Mouse (Mus musculus): ENCODE measurements at regions not wholly inside any gene's neighbourhood (a gene's known extent, or its start where the extent isn't known, plus 50 kb on each side); places are given as distances from the start of the nearest gene placed in this dataset.
A peak's percentile ranks its signal among the peaks of the same experiment; 100 is the strongest.

- H3K36me3 ChIP-seq (ENCODE audit: poor library complexity, severe bottlenecking) = no peaks in the 10 kb centered on the region
- no peaks in the 10 kb centered on the region for H3K9me3 ChIP-seq (replicated peaks)
- peak; percentile 99 for ATAC-seq
- H3K27me3 ChIP-seq = no peaks in the 10 kb centered on the region
- H3K9ac ChIP-seq = peak overlapping the region; percentile 55
- H3K4me2 ChIP-seq = peak overlapping the region; percentile 61
- peak overlapping the region; percentile 96 for H3K27ac ChIP-seq
- 3% methylated on average over 23 of the region's 23 CpGs for WGBS
- H3K4me3 ChIP-seq = peak overlapping the region; percentile 31
- H3K4me1 ChIP-seq = peaks cover 42% of the 10 kb centered on the region
Measured at GRCm38 (mm10) chr7:73595140-73595825, 53.7 kb upstream of the Chd2 start.

GRCm38 (mm10) chr7:73594492-73595139 lies 53.0 kb upstream of the Chd2 start:
- ATAC-seq = peak; percentile 11; the same call in 1 of the 2 replicates
- peak overlapping the region; percentile 96 for H3K27ac ChIP-seq

GRCm38 (mm10) chr7:73593645-73594385 lies 52.2 kb upstream of the Chd2 start:
- no peak for ATAC-seq
- Histone ChIP-seq H3K9me3 (replicated peaks) (no peaks in the 10 kb centered on the region), H3K36me3 (ENCODE audit: poor library complexity, severe bottlenecking) (no peaks in the 10 kb centered on the region), H3K4me2 (peak overlapping the region; percentile 61), H3K4me3 (no peak overlapping the region), H3K27me3 (no peaks in the 10 kb centered on the region), H3K9ac (no peak overlapping the region), H3K27ac (no peak overlapping the region; the same call in 1 of the 2 replicates), H3K4me1 (peaks cover 53% of the 10 kb centered on the region)
- WGBS = 72% methylated on average over 17 of the region's 17 CpGs

More at GRCm38 (mm10) chr7:73594492-73595139, 53.0 kb upstream of the Chd2 start:
- H3K36me3 ChIP-seq (ENCODE audit: poor library complexity, severe bottlenecking) = no peaks in the 10 kb centered on the region
- peak overlapping the region; percentile 31 for H3K4me3 ChIP-seq
- H3K27me3 ChIP-seq = no peaks in the 10 kb centered on the region
- H3K9me3 ChIP-seq (replicated peaks) = no peaks in the 10 kb centered on the region
- peak overlapping the region; percentile 61 for H3K4me2 ChIP-seq
- WGBS = under 1% methylated on average over 14 of the region's 14 CpGs
- H3K9ac ChIP-seq = peak overlapping the region; percentile 55
- H3K4me1 ChIP-seq = peaks cover 45% of the 10 kb centered on the region

DNA sequence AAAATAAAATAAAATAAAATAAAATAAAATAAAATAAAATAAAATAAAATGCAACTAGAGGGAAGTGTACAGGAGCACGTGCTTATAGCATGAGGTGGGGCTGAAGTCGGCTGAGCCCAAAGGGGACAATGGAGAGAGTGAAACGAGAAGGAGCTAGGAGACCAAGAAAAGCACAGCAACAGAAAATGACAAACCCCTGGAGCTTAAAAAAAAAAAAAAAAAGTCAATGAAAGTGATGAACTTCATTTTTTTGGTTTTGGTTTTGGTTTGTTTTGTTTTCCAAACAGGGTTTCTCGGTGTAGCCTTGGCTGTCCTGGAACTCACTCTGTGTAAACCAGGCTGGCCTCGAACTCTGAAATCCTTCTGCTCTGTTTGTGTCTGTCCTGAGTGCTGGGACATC lies 51.2 kb upstream of the Chd2 start:
- H3K9ac ChIP-seq = no peak overlapping the region
- H3K4me2 ChIP-seq = no peak overlapping the region
- H3K9me3 ChIP-seq (replicated peaks) = no peaks in the 10 kb centered on the region
- H3K4me3 ChIP-seq = no peak overlapping the region
- H3K27ac ChIP-seq = no peak overlapping the region
- 91% methylated on average over 5 of the region's 5 CpGs for WGBS
- no peak for ATAC-seq
- H3K4me1 ChIP-seq = peaks cover 52% of the 10 kb centered on the region
- no peaks in the 10 kb centered on the region for H3K36me3 ChIP-seq (ENCODE audit: poor library complexity, severe bottlenecking)
- no peaks in the 10 kb centered on the region for H3K27me3 ChIP-seq
